ENCODE assay signal across 10 mouse cellular contexts in the genomic region with DNA sequence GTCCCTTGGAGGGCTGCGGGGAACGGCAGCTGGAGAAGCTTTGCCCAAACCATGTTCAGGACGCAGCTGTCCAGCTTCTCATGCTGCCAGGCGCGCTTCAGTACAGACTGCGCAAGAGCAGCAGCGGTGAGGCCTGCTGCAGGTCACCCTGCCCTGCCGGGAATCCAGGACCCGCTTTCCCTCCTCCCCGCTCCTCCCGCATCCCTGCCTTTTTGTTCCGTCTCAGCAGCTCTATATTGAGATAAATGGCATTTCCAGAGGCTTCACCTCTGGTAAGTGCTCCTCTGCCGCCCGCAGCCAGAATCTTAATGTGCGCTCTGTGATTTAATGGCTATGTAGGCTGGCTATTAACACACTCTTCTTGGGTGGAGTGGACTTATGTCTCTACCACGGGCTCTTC. TPM values are rescaled to one million over a fixed set of nuclear protein-coding genes. Genes with fewer than 3 reads are reported as not detected.
DNase-seq lines count a peak whose midpoint lies in the region; ATAC-seq and TF ChIP-seq lines count a peak whose summit lies in the region.
"Had no signal": no experiment of that assay in that cellular context is flagged by ENCODE, and none has a peak within 500 bp of the region (broad histone marks: within the 10 kb centered on the region; RNA-seq: fewer than 3 reads in every experiment).

No protein-coding gene starts in this region.

- 50% methylated on average over 16 of the region's 16 CpGs for WGBS in heart, embryonic 15.5 days
- 50% methylated on average over 16 of the region's 16 CpGs for WGBS in embryonic facial prominence, embryonic 10.5 days
- WGBS in hindbrain, postnatal 0 days: 23% methylated on average over 16 of the region's 16 CpGs
- 9% methylated on average over 16 of the region's 16 CpGs for WGBS in neural tube, embryonic 13.5 days

- no peak overlapping the region for H3K4me3 ChIP-seq in heart, embryonic 15.5 days
- H3K4me3 ChIP-seq in embryonic facial prominence, embryonic 10.5 days: peak overlapping the region; percentile 13; the same call in 1 of the 2 replicates
- no peak overlapping the region for H3K4me3 ChIP-seq in hindbrain, postnatal 0 days (ENCODE audit: low read length)
- H3K4me3 ChIP-seq in neural tube, embryonic 13.5 days: peak overlapping the region; percentile 9; the same call in 1 of the 2 replicates

- no peaks in the 10 kb centered on the region for H3K27me3 ChIP-seq in heart, embryonic 15.5 days
- H3K27me3 ChIP-seq in embryonic facial prominence, embryonic 10.5 days (replicated peaks; ENCODE audit: low read depth, poor library complexity, severe bottlenecking): no peaks in the 10 kb centered on the region
- no peaks in the 10 kb centered on the region for H3K27me3 ChIP-seq in hindbrain, postnatal 0 days (ENCODE audit: insufficient read depth, low read length)
- H3K27me3 ChIP-seq in neural tube, embryonic 13.5 days: no peaks in the 10 kb centered on the region

- no peaks in the 10 kb centered on the region for H3K9me3 ChIP-seq in heart, embryonic 15.5 days (replicated peaks)
- H3K9me3 ChIP-seq in embryonic facial prominence, embryonic 10.5 days: no peaks in the 10 kb centered on the region
- H3K9me3 ChIP-seq in hindbrain, postnatal 0 days (ENCODE audit: low read length): no peaks in the 10 kb centered on the region
- no peaks in the 10 kb centered on the region for H3K9me3 ChIP-seq in neural tube, embryonic 13.5 days

- no peak for DNase-seq in heart, adult 9 months (ENCODE audit: low spot score in 2 of 2)
- DNase-seq in embryonic facial prominence, embryonic 10.5 days (ENCODE audit: low spot score): peak; percentile 41
- DNase-seq in hindbrain, postnatal 0 days (ENCODE audit: low spot score): peak; percentile 60
- no peak for DNase-seq in layer of hippocampus, postnatal 25 days (ENCODE audit: extremely low spot score in 1 of 2, low spot score in 1 of 2)
- DNase-seq in cerebellum, postnatal 25 days: no peak
- DNase-seq in liver: no peak
- DNase-seq: right cerebral cortex, postnatal 25 days had no signal

- peaks cover 5% of the 10 kb centered on the region; the same call in 1 of the 2 replicates for H3K4me1 ChIP-seq in heart, embryonic 15.5 days (replicated peaks)
- peaks cover 25% of the 10 kb centered on the region for H3K4me1 ChIP-seq in embryonic facial prominence, embryonic 10.5 days
- no peaks in the 10 kb centered on the region for H3K4me1 ChIP-seq in hindbrain, postnatal 0 days (ENCODE audit: insufficient read depth, low read length)
- peaks cover 28% of the 10 kb centered on the region for H3K4me1 ChIP-seq in neural tube, embryonic 13.5 days (replicated peaks)

- H3K27ac ChIP-seq in heart, embryonic 15.5 days: no peak overlapping the region
- H3K27ac ChIP-seq in embryonic facial prominence, embryonic 10.5 days (replicated peaks): peak overlapping the region; percentile 57
- H3K27ac ChIP-seq in hindbrain, postnatal 0 days: peak overlapping the region; percentile 29; the same call in 1 of the 2 replicates
- H3K27ac ChIP-seq in neural tube, embryonic 13.5 days (replicated peaks): peak overlapping the region; percentile 91
- H3K27ac ChIP-seq: liver, embryonic 14.5 days had no signal

- H3K4me2 ChIP-seq in heart, embryonic 15.5 days: peak overlapping the region; percentile 17; the same call in 1 of the 2 replicates
- no peak overlapping the region for H3K4me2 ChIP-seq in hindbrain, postnatal 0 days (ENCODE audit: low read depth, low read length)
- peak overlapping the region; percentile 43 for H3K4me2 ChIP-seq in neural tube, embryonic 13.5 days

- ATAC-seq in heart, embryonic 15.5 days (replicated peaks; ENCODE audit: insufficient number of reproducible peaks, insufficient read depth, low FRiP score, low read depth): no peak
- peak; percentile 55 for ATAC-seq in hindbrain, postnatal 0 days
- ATAC-seq in neural tube, embryonic 13.5 days (ENCODE audit: low read depth): peak; percentile 87

- H3K9ac ChIP-seq in heart, embryonic 15.5 days: no peak overlapping the region
- H3K9ac ChIP-seq in hindbrain, postnatal 0 days (replicated peaks; ENCODE audit: low read length): no peak overlapping the region
- H3K9ac ChIP-seq in neural tube, embryonic 13.5 days: peak overlapping the region; percentile 49; the same call in 1 of the 2 replicates
- H3K9ac ChIP-seq: liver, embryonic 14.5 days had no signal

- no peak for TF ChIP-seq CTCF in hindbrain, postnatal 0 days (IDR thresholded peaks at IDR 0.05; ENCODE audit: low read depth)

- H3K36me3 ChIP-seq in heart, embryonic 15.5 days: no peaks in the 10 kb centered on the region
- no peaks in the 10 kb centered on the region for H3K36me3 ChIP-seq in embryonic facial prominence, embryonic 10.5 days (replicated peaks)
- H3K36me3 ChIP-seq in hindbrain, postnatal 0 days (ENCODE audit: insufficient read depth, low read length): no peaks in the 10 kb centered on the region
- H3K36me3 ChIP-seq in neural tube, embryonic 13.5 days: no peaks in the 10 kb centered on the region

RNA-seq across cellular contexts. Expression of a gene that starts 5.5 kb away (rescaled TPM):
- polyA plus RNA-seq in heart, embryonic 15.5 days (2015; fragmentation: Nextera tagmentation; extraction: Ambion mirVana): 6.7 and 14.6 TPM in 2 replicates
- polyA plus RNA-seq in embryonic facial prominence, embryonic 10.5 days (2016; fragmentation: Nextera tagmentation; extraction: Ambion mirVana): 5.5 and 5.8 TPM in 2 replicates
- 5.7 and 6.6 TPM in 2 replicates for total RNA-seq in hindbrain, postnatal 0 days (2014; rRNA removed)
- polyA plus RNA-seq in hindbrain, postnatal 0 days (2015; fragmentation: Nextera tagmentation; extraction: Ambion mirVana): 10.7 and 14.4 TPM in 2 replicates
- polyA plus RNA-seq in neural tube, embryonic 13.5 days (2015; fragmentation: Nextera tagmentation; extraction: Ambion mirVana): 9.3 and 14.7 TPM in 2 replicates
- 10 to 100 TPM in 1 of 2 experiments, 1 to 10 TPM in 1; 9.0 to 10.7 TPM for total RNA-seq in layer of hippocampus, postnatal 25 days (2021)

Comparison
In these comparisons a context has a peak if more than half of its experiments do, and no peak if none do; other contexts are left out.
1. H3K4me3 ChIP-seq: peak in embryonic facial prominence, embryonic 10.5 days (single experiment) and neural tube, embryonic 13.5 days (single experiment); none in heart, embryonic 15.5 days (single experiment) and hindbrain, postnatal 0 days (single experiment).
2. DNase-seq: peak in embryonic facial prominence, embryonic 10.5 days (single experiment) and hindbrain, postnatal 0 days (single experiment); none in heart, adult 9 months (0 of 2), layer of hippocampus, postnatal 25 days (0 of 2), cerebellum, postnatal 25 days (0 of 2) and liver (single experiment).